Mouse (Mus musculus): ENCODE data around the gene Ghrh.

GRCm38 (mm10) chr2:157320886-157321285 lies 26.4 kb downstream of the Ghrh start:
- TF ChIP-seq POLR2A (IDR thresholded peaks at IDR 0.05; ENCODE audit: low read depth, low read length) (no peak), CTCF (IDR thresholded peaks at IDR 0.05; ENCODE audit: extremely low read depth, insufficient read depth, insufficient read length, insufficient replicate concordance) (no peak)

All from spleen, adult 2 months (tissue).